Mouse (Mus musculus) erythroblast, embryonic 14.5 days (primary cell): ENCODE data around the gene Tmem147.

ENCODE experiments used
- GATA1 ChIP-seq: IDR thresholded peaks from 2 replicates; pipeline ENCODE4 v1.6.1; 2012; ENCODE audit warnings: low read length, inconsistent platforms, mixed read lengths
- TAL1 ChIP-seq: IDR thresholded peaks from 3 replicates; pipeline ENCODE4 v1.6.1; 2012; ENCODE audit warnings: low read length, inconsistent platforms, mixed read lengths

DNA sequence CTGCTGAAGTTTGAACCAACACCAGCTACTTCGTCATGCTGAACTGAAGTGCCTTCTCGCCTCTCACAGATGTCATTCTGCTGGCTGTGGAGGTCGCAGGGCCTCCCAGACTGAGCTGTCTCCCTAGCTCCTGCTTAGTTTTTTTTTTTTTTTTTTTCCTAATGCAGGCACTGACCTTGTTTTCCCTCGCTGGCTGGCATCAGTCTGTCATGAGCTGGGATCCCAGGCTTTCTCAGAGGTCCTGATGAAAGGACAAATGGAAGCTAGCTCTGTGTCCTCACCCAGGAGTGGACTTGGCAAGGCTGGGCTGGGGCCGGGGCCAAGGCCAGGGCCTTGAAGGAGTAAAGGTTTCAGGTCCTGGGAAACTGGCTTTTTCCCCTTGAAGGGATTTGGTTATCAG lies 47.4 kb downstream of the Tmem147 start:
- no peak for TF ChIP-seq TAL1
- TF ChIP-seq GATA1, result no peak
